Mouse (Mus musculus) spleen, adult 2 months (tissue): Measurements from ENCODE around the gene Wdr75. TPM values are rescaled to one million over a fixed set of nuclear protein-coding genes. Genes with fewer than 3 reads are reported as not detected.

Experiments
- DNase-seq, 2 experiments: peaks; one replicate each; pipeline versions ENCODE4 v3.0.0 to v3.0.0-alpha.2; 2012 to 2021; ENCODE audit warnings: low spot score in 2 of 2, low read depth in 1 of 2
- H3K27ac ChIP-seq: fragments of 200-500 bp; 2 replicates; pipeline ENCODE4 v1.5.1; 2012; ENCODE audit warnings: low read length, inconsistent platforms; ENCODE audit not compliant: insufficient read depth
- H3K27me3 ChIP-seq: fragments of 200-500 bp; 2 replicates; pipeline ENCODE4 v1.6.1; 2012; ENCODE audit warnings: mild to moderate bottlenecking, moderate library complexity, low read length, inconsistent platforms; ENCODE audit not compliant: control insufficient read depth, insufficient read depth
- H3K36me3 ChIP-seq: fragments of 200-500 bp; 2 replicates; pipeline ENCODE4 v1.6.1; 2012; ENCODE audit warnings: mild to moderate bottlenecking, low read length, inconsistent platforms; ENCODE audit not compliant: control insufficient read depth, insufficient read depth
- H3K4me1 ChIP-seq: fragments of 200-500 bp; 2 replicates; pipeline ENCODE4 v1.6.1; 2011; ENCODE audit warnings: inconsistent platforms; ENCODE audit not compliant: control insufficient read depth, insufficient read depth, insufficient read length
- H3K4me3 ChIP-seq: fragments of 200-500 bp; 2 replicates; pipeline ENCODE4 v1.5.1; 2011; ENCODE audit warnings: mild to moderate bottlenecking, inconsistent platforms; ENCODE audit not compliant: insufficient read depth, insufficient read length; ENCODE audit errors: extremely low read depth
- CTCF ChIP-seq: fragments of 200-500 bp; IDR thresholded peaks from 2 replicates; pipeline ENCODE4 v1.5.1; 2011; ENCODE audit warnings: mild to moderate bottlenecking, inconsistent platforms; ENCODE audit not compliant: insufficient read depth, insufficient read length, insufficient replicate concordance; ENCODE audit errors: extremely low read depth
- POLR2A ChIP-seq: fragments of 200-500 bp; IDR thresholded peaks from 2 replicates; pipeline ENCODE4 v1.6.1; 2011; ENCODE audit warnings: low read depth, low read length, inconsistent platforms
- WGBS: fragments of 180-500 bp; shearing (Covaris S2); methylation state at CpG from one replicate; pipeline ENCODE4 v1.1.7; 2018; 5-methylcytosine and 5-hydroxymethylcytosine counted together
- polyA plus RNA-seq: library from polyadenylated mRNA; depleted of rRNA; stranded (reverse); fragments of >200 nt; gene quantifications from 2 replicates; pipeline ENCODE4 v1.2.3, GENCODE M21; 2012; rRNA removed

Gene Wdr75
- polyA plus RNA-seq, 1 experiment, result 37.8 TPM

DNA sequence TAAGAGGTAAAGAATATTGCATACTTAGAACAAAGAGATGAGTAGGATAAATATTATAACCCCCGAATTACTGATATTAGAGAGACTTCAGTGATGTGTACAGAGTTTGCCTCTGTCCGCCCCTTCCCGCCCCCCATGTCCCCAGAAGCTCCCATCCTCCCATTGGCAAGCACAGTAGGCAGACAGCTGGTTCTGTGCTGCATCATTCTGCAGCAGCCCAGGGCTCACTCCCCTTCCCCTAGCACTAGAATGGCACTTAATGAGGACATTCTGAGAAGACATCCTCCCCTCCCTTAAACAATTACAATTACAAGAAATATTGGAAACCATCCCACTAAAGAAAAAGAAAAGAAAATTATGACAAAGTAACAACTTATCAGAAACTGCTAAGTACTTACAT lies 68.7 kb downstream of the Wdr75 start:
- no peak for DNase-seq
- 93% methylated on average over 3 of the region's 3 CpGs for WGBS
- Histone ChIP-seq H3K4me1 (no peaks in the 10 kb centered on the region), H3K36me3 (no peaks in the 10 kb centered on the region), H3K27ac (no peak overlapping the region), H3K27me3 (no peaks in the 10 kb centered on the region), H3K4me3 (no peak overlapping the region)
- TF ChIP-seq POLR2A (no peak), CTCF (no peak)

DNA sequence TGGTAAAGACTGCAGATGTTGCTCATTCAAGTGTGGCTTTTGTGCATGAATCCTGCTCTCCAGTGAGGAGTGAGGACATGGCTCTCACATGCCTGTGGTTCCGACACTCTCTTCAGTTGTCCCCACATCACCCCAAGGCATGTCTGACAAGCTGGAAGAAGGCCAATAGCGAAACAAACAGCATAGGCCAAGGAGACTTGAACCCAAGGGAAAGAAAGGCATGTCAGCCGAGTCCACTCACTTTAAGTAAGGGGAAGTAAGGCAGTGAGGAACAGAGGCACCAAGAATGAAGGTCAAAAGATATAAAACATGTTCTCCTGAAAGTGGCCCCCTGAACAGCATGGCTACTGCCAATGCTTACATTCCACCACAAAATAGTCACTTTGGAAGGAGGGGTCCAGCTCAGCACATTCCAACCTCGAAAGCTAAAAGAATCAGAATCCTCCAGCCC lies 69.6 kb downstream of the Wdr75 start:
- no peaks in the 10 kb centered on the region for H3K27me3 ChIP-seq
- H3K4me1 ChIP-seq, result no peaks in the 10 kb centered on the region
- peak in 1 of 2 experiments; percentile 3 for DNase-seq
- TF ChIP-seq POLR2A, result no peak
- TF ChIP-seq CTCF, result no peak
- WGBS, result 51% methylated on average over 4 of the region's 4 CpGs
- no peaks in the 10 kb centered on the region for H3K36me3 ChIP-seq
- H3K4me3 ChIP-seq, result no peak overlapping the region
- H3K27ac ChIP-seq, result no peak overlapping the region

DNA sequence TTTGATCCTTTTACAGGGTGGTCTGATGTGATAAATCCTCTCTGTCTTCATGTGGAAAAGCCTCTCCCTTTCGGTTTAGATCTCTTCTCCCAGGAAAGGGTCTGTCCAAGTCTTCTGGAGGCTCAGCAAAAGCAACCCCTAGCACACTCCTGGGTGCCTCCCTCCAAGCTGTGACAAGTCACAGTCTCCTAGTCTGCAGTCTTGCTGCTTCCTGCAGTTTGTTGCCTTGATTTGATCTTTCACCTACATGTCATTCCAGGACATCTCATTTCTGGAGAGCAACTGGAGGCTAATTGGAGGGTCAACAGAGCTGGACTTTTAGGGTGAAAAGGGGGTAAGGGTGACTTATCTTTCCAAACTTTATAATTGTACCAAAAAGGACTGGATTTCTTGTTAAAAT lies 70.3 kb downstream of the Wdr75 start:
- peak overlapping the region; percentile 9; the same call in 1 of the 2 replicates for H3K27ac ChIP-seq
- DNase-seq, result no peak
- no peak for TF ChIP-seq CTCF
- no peak for TF ChIP-seq POLR2A
- no peaks in the 10 kb centered on the region for H3K4me1 ChIP-seq
- 33% methylated on average over 1 of the region's 1 CpGs for WGBS
- no peak overlapping the region for H3K4me3 ChIP-seq
- no peaks in the 10 kb centered on the region for H3K36me3 ChIP-seq
- no peaks in the 10 kb centered on the region for H3K27me3 ChIP-seq

DNA sequence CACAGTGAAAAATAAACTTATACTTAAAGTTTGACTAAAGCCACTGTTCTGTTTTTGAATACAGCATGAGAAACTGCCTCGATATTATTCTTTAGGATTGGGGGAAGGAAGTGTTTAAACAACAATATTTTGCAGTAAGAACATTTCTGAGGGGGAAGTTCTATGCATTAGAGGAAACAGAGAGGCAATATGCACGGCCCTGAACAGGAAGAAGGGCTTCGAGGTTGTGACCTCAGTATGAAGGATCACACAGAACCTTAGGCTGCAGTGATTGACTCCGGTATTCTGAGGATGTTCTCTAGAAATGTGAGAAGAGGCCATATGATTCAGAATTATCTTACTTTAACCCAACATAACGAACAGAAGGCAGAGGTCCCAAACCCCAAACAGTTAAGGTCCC lies 70.8 kb downstream of the Wdr75 start:
- TF ChIP-seq CTCF (no peak), POLR2A (no peak)
- Histone ChIP-seq H3K36me3 (no peaks in the 10 kb centered on the region), H3K27me3 (no peaks in the 10 kb centered on the region), H3K4me1 (no peaks in the 10 kb centered on the region), H3K27ac (peak overlapping the region; percentile 14), H3K4me3 (no peak overlapping the region)
- 9% methylated on average over 5 of the region's 5 CpGs for WGBS
- DNase-seq, result no peak

DNA sequence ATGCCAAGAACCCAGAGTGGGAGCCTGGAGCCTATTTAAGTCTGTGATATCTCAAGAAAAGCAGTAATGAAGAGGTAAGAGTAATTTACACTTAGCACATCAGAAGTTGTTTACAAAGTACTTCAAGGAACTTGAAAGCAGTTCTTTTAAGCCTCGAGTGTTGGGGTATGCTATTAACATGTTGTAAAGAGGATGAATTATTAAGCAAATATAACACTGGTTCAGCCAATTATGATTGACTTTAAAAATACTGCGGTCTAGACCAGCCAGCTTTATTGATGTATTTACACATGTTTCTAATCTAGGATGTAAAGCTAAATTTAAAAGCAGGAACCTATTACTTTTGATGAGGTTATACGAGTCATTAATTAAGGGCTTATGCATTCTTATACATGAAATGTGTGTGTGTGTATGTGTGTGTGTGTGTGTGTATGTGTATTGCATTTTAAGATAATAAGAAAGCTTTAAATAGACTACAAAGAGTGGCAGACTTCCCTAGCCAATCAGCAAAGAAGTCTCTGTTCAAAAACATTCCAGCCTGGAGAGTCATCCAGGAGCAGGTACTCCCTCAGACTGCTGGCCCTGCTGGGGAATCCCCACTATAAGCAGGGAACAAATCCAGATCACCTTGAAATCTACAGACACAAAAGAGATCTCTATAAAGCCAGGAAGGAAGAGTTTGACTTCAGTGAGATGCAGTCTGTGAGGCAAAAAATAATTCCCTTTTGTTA lies 71.5 kb downstream of the Wdr75 start:
- H3K4me3 ChIP-seq, result no peak overlapping the region
- H3K36me3 ChIP-seq, result no peaks in the 10 kb centered on the region
- no peaks in the 10 kb centered on the region for H3K4me1 ChIP-seq
- WGBS, result 73% methylated on average over 3 of the region's 3 CpGs
- no peaks in the 10 kb centered on the region for H3K27me3 ChIP-seq
- TF ChIP-seq POLR2A (no peak), CTCF (no peak)
- peak overlapping the region; percentile 14; the same call in 1 of the 2 replicates for H3K27ac ChIP-seq
- DNase-seq, result no peak

DNA sequence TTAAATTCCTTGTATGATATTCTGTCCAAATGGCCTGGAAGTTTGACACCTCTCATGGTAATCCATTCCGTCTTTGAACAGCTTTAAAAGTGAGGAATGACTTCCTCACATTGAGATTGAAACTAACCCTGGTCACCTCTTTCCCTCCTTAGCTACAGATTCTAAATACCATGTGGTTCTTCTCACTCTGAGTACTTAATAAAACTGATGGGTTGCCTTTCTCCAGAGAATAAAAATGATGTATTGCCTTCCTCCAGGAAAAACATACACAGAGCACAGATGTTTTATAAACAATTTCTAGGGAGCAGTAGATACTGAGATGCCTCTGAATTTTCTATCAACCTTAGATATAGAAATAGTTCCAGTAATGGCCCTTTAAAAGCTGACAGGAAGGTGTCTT lies 73.1 kb downstream of the Wdr75 start:
- no peak for DNase-seq
- H3K36me3 ChIP-seq, result no peaks in the 10 kb centered on the region
- no peak overlapping the region for H3K4me3 ChIP-seq
- H3K4me1 ChIP-seq, result no peaks in the 10 kb centered on the region
- H3K27me3 ChIP-seq, result no peaks in the 10 kb centered on the region
- 91% methylated on average over 1 of the region's 1 CpGs for WGBS
- H3K27ac ChIP-seq, result peak overlapping the region; percentile 46; the same call in 1 of the 2 replicates
- TF ChIP-seq POLR2A (no peak), CTCF (no peak)

DNA sequence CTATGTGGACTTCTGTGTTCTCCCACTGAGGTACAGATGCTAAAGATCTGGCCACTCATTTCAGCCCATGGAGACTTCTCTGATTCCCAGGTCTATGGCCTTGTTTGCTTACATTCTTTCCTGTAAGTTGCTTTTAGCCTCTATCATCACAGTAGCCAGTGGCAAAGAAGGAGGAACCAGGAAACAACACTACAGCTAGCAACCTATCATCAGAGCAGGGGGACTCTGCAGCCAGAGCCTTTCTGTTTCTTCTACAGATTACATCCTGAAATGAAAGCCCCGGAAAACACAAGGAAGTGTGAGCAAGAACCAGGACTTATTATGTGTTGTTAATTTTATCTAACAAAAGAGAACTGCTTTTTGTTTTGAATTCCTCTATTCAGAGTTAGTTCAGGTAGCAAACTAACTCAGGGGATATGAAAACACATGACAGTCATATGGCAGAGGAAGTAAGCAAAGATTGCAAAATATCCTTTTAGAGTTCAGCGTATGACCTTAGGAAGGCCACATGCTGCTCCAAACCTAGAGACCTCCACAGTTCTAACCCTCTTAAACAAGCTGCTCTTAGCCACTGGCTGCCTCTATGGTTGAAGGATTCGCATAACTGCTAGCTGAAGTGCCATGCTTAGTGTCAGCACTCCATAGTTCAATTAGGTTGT lies 73.6 kb downstream of the Wdr75 start:
- no peak for TF ChIP-seq CTCF
- no peak for TF ChIP-seq POLR2A
- WGBS, result 41% methylated on average over 3 of the region's 3 CpGs
- DNase-seq, result no peak
- Histone ChIP-seq H3K27ac (peak overlapping the region; percentile 46), H3K4me3 (no peak overlapping the region), H3K27me3 (no peaks in the 10 kb centered on the region), H3K4me1 (no peaks in the 10 kb centered on the region; the same call in 1 of the 2 replicates), H3K36me3 (no peaks in the 10 kb centered on the region)

Other genes starting within 250 kb of the Wdr75 start
- gene Gm5269, start 95.1 kb downstream of the Wdr75 start, polyA plus RNA-seq, result not detected in 2 replicates
- gene Slc40a1, start 131.4 kb downstream of the Wdr75 start, polyA plus RNA-seq, result 37.9 and 62.6 TPM in 2 replicates